Mouse (Mus musculus) liver, embryonic 14.5 days (tissue): ENCODE data around the gene Vasp.
"Not testable (repeated sequence)": the region's sequence is repeated elsewhere in the genome, so short reads cannot be mapped to it uniquely, and the experiment has no call there.

Experiments
- CTCF ChIP-seq: IDR thresholded peaks from 2 replicates; pipeline ENCODE4 v1.5.1; 2016; ENCODE audit warnings: antibody characterized with exemption, low read depth, control low read depth
- EP300 ChIP-seq: IDR thresholded peaks from 2 replicates; pipeline ENCODE4 v1.6.1; 2016; ENCODE audit warnings: antibody characterized with exemption, low read depth

DNA sequence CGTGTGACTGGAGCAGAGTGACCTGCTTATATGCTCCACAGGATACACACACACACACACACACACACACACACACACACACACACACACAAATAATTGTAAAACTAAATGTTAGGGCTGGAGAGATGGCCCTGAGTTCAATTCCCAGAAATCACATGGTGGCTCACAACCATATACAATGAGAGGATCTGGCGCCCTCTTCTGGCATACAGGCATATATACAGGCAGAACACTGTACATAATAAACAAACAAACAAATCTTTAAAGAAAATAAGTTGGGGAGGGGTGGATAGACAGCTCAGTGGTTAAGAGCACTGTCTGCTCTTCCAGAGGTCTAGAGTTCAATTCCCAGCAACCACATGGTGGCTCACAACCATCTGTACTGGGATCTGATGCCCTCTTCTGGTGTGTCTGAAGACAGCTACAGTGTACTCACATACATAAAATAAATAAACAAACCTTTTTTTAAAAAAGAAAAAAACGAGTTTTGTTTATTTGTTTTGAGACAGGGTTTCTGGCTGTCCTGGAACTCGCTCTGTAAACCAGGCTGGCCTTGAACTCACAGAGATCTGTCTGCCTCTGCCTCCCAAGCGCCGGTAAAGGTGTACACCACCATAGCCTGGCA is 10.2 kb upstream of the Vasp start:
- peak; percentile 83 for TF ChIP-seq CTCF
- not testable (repeated sequence) for TF ChIP-seq EP300
